Mouse (Mus musculus) E14TG2a.4 (cell line): ENCODE results near the gene Pgrmc2.

Experiments
- H3K27me3 ChIP-seq: 2 replicates; pipeline ENCODE4 v1.6.1; 2014; ENCODE audit warnings: low read length, control low read depth; ENCODE audit not compliant: insufficient read depth
- H3K36me3 ChIP-seq: 2 replicates; pipeline ENCODE4 v1.6.1; 2014; ENCODE audit warnings: low read length, control low read depth; ENCODE audit not compliant: insufficient read depth
- H3K4me1 ChIP-seq: replicated peaks from 2 replicates; pipeline ENCODE4 v1.6.1; 2014; ENCODE audit warnings: low read depth, low read length, control low read depth
- H3K4me3 ChIP-seq: replicated peaks from 2 replicates; pipeline ENCODE4 v1.5.1; 2014; ENCODE audit warnings: mild to moderate bottlenecking, low read length
- H3K9me3 ChIP-seq: 2 replicates; pipeline ENCODE4 v1.6.1; 2014; ENCODE audit warnings: low read length, control low read depth
- CTCF ChIP-seq: conservative IDR thresholded peaks from 2 replicates; pipeline ENCODE4 v1.5.1; 2014; ENCODE audit warnings: low read length
- NANOG ChIP-seq: IDR thresholded peaks from 2 replicates; pipeline ENCODE4 v1.6.1; 2014; ENCODE audit warnings: borderline replicate concordance, low read length, mixed read lengths
- POU5F1 ChIP-seq: IDR thresholded peaks from 2 replicates; pipeline ENCODE4 v1.6.1; 2014; ENCODE audit warnings: low read length, borderline replicate concordance

The Pgrmc2 gene

DNA sequence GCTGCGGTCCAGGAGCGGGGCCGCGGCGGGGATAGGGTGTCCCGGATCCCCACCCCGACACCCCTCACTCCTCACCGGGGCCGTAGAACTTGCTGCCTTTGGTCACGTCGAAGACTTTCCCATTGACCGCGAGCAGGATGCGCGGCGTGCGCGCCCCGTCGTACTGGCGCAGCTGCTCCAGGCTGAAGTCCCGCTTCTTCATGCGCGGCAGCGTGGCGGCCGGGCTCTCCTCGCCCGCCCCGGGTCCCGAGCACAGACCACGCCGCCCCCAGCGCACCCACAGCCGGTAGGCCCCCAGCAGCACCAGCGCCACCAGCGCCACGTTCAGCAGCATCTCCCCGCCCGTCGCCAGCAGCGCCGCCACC is 344 bp downstream of the Pgrmc2 start:
- H3K4me3 ChIP-seq: peak overlapping the region; percentile 99
- H3K36me3 ChIP-seq: peaks cover 20% of the 10 kb centered on the region
- H3K27me3 ChIP-seq: no peaks in the 10 kb centered on the region
- peaks cover 73% of the 10 kb centered on the region for H3K4me1 ChIP-seq
- no peaks in the 10 kb centered on the region for H3K9me3 ChIP-seq
- TF ChIP-seq CTCF (no peak), NANOG (no peak), POU5F1 (no peak)

DNA sequence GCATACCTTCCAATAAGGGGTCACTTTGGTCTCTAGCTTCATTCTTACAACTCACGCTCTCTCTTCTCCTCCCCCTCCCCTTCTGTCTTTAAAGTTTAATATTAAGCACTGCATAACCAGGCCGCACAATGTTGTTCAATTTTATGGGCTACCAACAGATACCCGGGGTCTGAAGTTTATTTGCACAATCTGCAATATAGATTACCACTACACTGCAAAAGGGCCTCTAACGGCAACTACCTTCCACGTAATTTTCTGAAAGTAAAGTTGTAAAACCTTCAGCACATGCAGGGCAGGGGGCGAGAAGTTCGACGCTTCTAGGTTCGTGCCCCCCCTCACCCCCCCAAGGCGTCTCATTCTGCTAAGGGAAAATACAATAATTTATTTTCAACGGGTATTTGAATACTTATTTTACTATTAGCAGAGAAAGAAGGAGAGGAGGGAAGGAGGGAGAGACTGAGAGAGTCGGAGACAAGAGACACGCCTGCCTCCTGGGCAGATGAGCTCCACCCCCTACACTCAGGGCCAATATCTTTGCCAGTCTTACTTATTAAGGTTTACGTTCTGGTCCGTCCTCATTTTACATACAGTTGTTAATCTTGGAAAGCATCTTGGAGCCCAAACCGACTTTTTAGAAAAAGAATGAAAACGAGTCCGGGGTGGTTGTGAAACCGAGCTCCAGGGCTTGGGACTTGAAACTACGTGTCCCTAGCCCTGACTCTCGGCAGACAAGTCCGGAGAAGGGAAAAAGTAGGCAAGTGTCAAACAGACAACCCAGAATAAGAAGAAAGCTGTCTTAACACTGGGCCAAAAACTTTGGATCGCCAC is 1.2 kb downstream of the Pgrmc2 start:
- peak overlapping the region; percentile 99 for H3K4me3 ChIP-seq
- H3K4me1 ChIP-seq: peaks cover 65% of the 10 kb centered on the region
- no peaks in the 10 kb centered on the region for H3K27me3 ChIP-seq
- no peak for TF ChIP-seq NANOG
- TF ChIP-seq CTCF: no peak
- no peak for TF ChIP-seq POU5F1
- H3K36me3 ChIP-seq: peaks cover 26% of the 10 kb centered on the region
- no peaks in the 10 kb centered on the region for H3K9me3 ChIP-seq

DNA sequence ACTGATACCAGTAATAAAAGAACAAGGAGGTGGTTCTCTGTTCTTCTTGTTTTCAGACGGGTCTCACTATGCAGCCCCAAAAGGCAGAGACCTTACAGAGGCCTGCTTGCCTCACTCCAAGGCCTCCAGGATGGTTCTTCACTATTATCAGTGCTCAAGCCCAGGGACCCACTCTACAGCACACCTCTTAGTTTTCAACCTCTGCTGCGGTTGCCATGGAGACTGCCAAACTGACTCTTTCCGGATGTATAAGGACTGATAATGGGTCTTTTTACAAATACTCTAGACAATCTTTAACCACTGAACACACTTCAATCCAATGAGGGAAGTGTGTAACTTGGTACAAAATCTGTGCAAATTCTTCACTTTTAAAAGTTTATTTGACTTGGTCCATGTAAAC is 2.1 kb downstream of the Pgrmc2 start:
- H3K27me3 ChIP-seq: no peaks in the 10 kb centered on the region
- H3K9me3 ChIP-seq: no peaks in the 10 kb centered on the region
- peaks cover 33% of the 10 kb centered on the region for H3K36me3 ChIP-seq
- TF ChIP-seq NANOG (no peak), POU5F1 (no peak), CTCF (no peak)
- peaks cover 61% of the 10 kb centered on the region for H3K4me1 ChIP-seq
- H3K4me3 ChIP-seq: peak overlapping the region; percentile 99

DNA sequence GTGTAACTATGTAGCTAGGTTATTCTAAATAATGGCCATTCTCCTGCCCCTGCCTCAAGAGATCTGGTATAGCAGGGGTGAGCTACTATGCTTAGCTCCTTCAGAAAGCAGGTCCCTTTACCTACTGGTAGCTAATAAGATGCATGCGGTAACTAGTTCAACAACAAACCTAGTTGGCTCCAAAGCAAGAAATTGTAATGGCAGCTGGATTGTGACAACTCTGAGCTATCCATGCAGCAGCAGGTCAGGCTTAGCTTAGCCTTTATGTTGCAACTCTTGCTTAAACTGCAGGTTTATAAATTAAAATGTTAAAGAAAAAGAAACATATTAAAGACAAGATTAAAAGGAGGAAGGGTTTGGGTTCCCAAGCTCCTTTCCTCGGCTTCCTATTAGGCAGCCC is 4.2 kb downstream of the Pgrmc2 start:
- H3K27me3 ChIP-seq: no peaks in the 10 kb centered on the region

DNA sequence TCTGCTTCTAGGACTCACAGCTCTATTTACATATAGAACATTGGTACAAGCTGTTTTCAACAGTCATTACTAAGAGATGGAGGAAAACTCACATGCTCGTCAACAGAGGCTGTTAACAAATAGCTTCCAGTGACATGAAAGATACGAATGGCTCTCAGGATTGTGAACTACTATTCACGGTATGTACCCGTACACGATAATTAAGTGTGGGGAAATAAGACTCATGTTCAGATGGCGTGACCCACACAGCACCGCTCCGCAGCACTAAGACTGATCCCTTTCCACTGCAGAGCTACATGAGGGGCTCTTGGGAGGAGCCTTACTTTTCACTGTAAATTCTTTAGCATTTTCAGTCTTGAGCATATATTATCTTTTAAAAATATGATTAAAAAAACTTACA is 7.5 kb downstream of the Pgrmc2 start:
- H3K9me3 ChIP-seq: no peaks in the 10 kb centered on the region
- H3K4me3 ChIP-seq: no peak overlapping the region
- no peaks in the 10 kb centered on the region for H3K27me3 ChIP-seq
- peaks cover 47% of the 10 kb centered on the region for H3K36me3 ChIP-seq
- TF ChIP-seq NANOG: no peak
- no peak for TF ChIP-seq POU5F1
- TF ChIP-seq CTCF: no peak
- H3K4me1 ChIP-seq: peaks cover 69% of the 10 kb centered on the region

More for the DNA sequence above, 4.2 kb downstream of the Pgrmc2 start:
- Histone ChIP-seq H3K9me3 (no peaks in the 10 kb centered on the region), H3K36me3 (peaks cover 39% of the 10 kb centered on the region), H3K4me3 (no peak overlapping the region), H3K4me1 (peaks cover 59% of the 10 kb centered on the region)
- no peak for TF ChIP-seq NANOG
- no peak for TF ChIP-seq CTCF
- TF ChIP-seq POU5F1: no peak

DNA sequence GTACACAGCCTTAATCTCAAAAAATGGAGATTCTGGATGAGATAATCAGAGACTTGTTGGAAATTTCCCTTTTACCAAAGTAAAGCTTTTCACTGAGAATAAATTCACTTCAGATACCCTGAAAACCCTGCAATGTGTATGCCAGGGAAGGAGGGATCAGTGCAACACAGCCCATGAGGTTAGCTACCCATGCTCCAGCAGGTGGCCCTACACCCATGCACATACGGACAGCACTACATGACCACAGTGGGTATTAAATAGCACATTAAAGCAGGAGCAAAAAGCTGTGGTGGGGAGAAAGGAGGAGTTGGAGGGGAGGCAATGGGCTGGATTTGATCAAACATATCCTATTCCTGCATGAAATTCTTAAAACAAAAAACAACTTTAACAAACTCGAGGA is 12.3 kb downstream of the Pgrmc2 start:
- Histone ChIP-seq H3K9me3 (no peaks in the 10 kb centered on the region), H3K27me3 (no peaks in the 10 kb centered on the region), H3K4me3 (no peak overlapping the region), H3K4me1 (peaks cover 58% of the 10 kb centered on the region), H3K36me3 (peaks cover 62% of the 10 kb centered on the region)
- TF ChIP-seq POU5F1 (no peak), NANOG (no peak), CTCF (no peak)

DNA sequence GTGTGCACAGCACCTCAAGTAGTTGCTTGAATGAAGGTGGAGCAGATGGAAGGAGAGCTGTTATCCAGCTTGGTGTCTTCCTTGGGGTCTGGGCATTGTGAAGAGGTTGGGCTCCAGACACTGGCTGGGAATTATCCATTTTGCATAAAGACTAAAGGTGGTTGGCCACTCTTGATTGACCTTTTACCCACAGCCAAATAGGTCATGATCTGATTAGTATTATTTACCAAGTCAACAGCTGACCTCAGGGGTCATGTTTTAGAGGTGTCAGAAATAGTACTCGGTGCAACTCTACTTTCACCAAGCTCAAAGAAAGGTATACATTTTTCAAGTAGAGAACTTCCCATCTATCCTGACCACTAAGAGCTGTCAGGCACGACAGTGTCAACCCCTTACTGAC is 17.5 kb downstream of the Pgrmc2 start:
- Histone ChIP-seq H3K4me3 (no peak overlapping the region), H3K27me3 (no peaks in the 10 kb centered on the region), H3K9me3 (no peaks in the 10 kb centered on the region), H3K36me3 (peaks cover 69% of the 10 kb centered on the region), H3K4me1 (peaks cover 20% of the 10 kb centered on the region)
- TF ChIP-seq CTCF (no peak), POU5F1 (no peak), NANOG (no peak)

DNA sequence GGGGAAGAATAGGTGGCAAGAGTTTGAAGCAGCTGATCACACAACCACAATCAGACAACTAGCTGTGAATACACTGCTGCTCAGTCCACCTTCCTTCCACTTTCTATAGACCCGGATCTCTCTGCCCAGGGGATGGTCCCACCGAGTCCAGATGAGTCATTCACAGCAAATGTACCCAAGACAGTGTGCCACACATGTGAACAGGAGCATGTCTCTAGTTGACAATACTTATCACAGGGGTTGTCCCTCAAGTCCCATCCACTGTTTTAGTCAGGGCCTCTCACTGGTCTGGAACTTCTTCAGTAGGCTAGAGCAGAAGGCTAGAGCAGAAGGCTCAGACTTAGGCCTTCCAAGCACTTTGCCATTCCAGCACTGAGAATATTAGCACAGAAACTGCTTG is 20.1 kb downstream of the Pgrmc2 start:
- TF ChIP-seq CTCF: no peak
- no peak for TF ChIP-seq NANOG
- no peak for TF ChIP-seq POU5F1
- Histone ChIP-seq H3K4me1 (no peaks in the 10 kb centered on the region), H3K27me3 (no peaks in the 10 kb centered on the region), H3K9me3 (no peaks in the 10 kb centered on the region), H3K4me3 (no peak overlapping the region), H3K36me3 (peaks cover 44% of the 10 kb centered on the region)
